Mouse (Mus musculus) heart, postnatal 0 days (tissue): ENCODE data around the gene Slmap. TPM values are rescaled to one million over a fixed set of nuclear protein-coding genes. Genes with fewer than 3 reads are reported as not detected.

Experiments
- ATAC-seq: fragments of 200-750 bp; cut with Nextera tagmentation; 2 replicates; pipeline ENCODE4 v1.8.0; 2017; ENCODE audit warnings: low read depth, moderate number of reproducible peaks, moderate library complexity; ENCODE audit not compliant: insufficient read depth
- DNase-seq: peaks from one replicate; pipeline ENCODE4 v3.0.0-alpha.2; 2016; ENCODE audit warnings: low spot score
- H3K27ac ChIP-seq: fragments of 300-500 bp; sonication (generic); 2 replicates; pipeline ENCODE4 v1.5.1; 2014; ENCODE audit warnings: low read depth, mild to moderate bottlenecking
- H3K27me3 ChIP-seq: fragments of 300-500 bp; sonication (generic); 2 replicates; pipeline ENCODE4 v1.6.1; 2014; ENCODE audit warnings: low read length, mixed read lengths; ENCODE audit not compliant: control insufficient read depth, insufficient read depth
- H3K36me3 ChIP-seq: fragments of 300-500 bp; sonication (generic); replicated peaks from 2 replicates; pipeline ENCODE4 v1.6.1; 2014; ENCODE audit warnings: low read length, mixed read lengths; ENCODE audit not compliant: control insufficient read depth, insufficient read depth
- H3K4me1 ChIP-seq: fragments of 300-500 bp; sonication (generic); 2 replicates; pipeline ENCODE4 v1.6.1; 2014; ENCODE audit warnings: antibody characterized with exemption; ENCODE audit not compliant: control insufficient read depth, insufficient read depth
- H3K4me2 ChIP-seq: fragments of 300-500 bp; sonication (generic); 2 replicates; pipeline ENCODE4 v1.6.1; 2014; ENCODE audit warnings: low read depth, mild to moderate bottlenecking, low read length, moderate library complexity
- H3K4me3 ChIP-seq: fragments of 300-500 bp; sonication (generic); 2 replicates; pipeline ENCODE4 v1.5.1; 2014; ENCODE audit warnings: low read depth, low read length
- H3K9ac ChIP-seq: fragments of 300-500 bp; sonication (generic); replicated peaks from 2 replicates; pipeline ENCODE4 v1.6.1; 2014; ENCODE audit warnings: low read depth, low read length, mixed read lengths
- H3K9me3 ChIP-seq: fragments of 300-500 bp; sonication (generic); replicated peaks from 2 replicates; pipeline ENCODE4 v1.6.1; 2016; ENCODE audit warnings: low read length; ENCODE audit not compliant: control insufficient read depth
- CTCF ChIP-seq: IDR thresholded peaks from 2 replicates; pipeline ENCODE4 v1.5.1; 2016; ENCODE audit warnings: antibody characterized with exemption, control low read depth, low read depth
- EP300 ChIP-seq: IDR thresholded peaks from 2 replicates; pipeline ENCODE4 v1.6.1; 2016; ENCODE audit warnings: antibody characterized with exemption, low read depth
- WGBS: fragments of 180-500 bp; shearing (Covaris S2); extraction: QIAGEN DNeasy Blood & Tissue Kit; methylation state at CpG from one replicate; pipeline ENCODE4 v1.1.7; 2014; 5-methylcytosine and 5-hydroxymethylcytosine counted together
- polyA plus RNA-seq: library from polyadenylated mRNA; unstranded; fragments of >200 nt; fragmentation: Nextera tagmentation; extraction: Ambion mirVana; gene quantifications from 2 replicates; pipeline ENCODE4 v1.2.1, GENCODE M21; 2015
- total RNA-seq: library from RNA; depleted of rRNA; stranded (reverse); fragments of >200 nt; gene quantifications from 2 replicates; pipeline ENCODE4 v1.2.3, GENCODE M21; 2014; ENCODE audit warnings: low replicate concordance; rRNA removed

Slmap gene
- total and polyA plus RNA-seq, 2 experiments from 2014 or later, result 140 to 146 TPM

DNA sequence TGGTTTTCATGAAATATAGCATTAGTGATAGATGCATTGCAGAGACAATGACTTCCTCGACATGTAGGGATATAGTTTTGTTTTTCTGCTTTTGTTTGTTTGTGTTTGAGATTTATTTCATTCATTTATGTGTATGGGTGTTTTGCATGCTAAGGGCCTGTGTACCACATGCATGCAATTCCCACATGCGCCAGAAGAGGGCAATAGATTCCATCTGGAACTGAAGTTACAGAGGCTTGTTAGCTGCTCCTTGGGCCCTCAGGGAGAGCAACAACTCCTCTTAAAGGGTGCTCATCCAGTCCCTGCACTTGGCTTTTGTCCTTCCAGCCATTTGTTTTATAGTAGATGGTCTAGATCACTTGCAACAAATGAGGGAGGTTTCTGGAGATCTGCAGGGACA is 158.1 kb downstream of the Slmap start:
- peak; percentile 86 for TF ChIP-seq CTCF
- no peak for TF ChIP-seq EP300
- Histone ChIP-seq H3K36me3 (no peaks in the 10 kb centered on the region), H3K9ac (no peak overlapping the region), H3K4me2 (no peak overlapping the region), H3K27me3 (no peaks in the 10 kb centered on the region), H3K4me1 (no peaks in the 10 kb centered on the region), H3K27ac (no peak overlapping the region), H3K4me3 (no peak overlapping the region), H3K9me3 (no peaks in the 10 kb centered on the region)
- ATAC-seq, result no peak
- peak; percentile 46 for DNase-seq
- WGBS, result 1% methylated on average over 2 of the region's 2 CpGs

Other genes starting within 250 kb of the Slmap start
- 20.3 and 32.4 TPM in 2 replicates for gene Dennd6a, start 38.9 kb upstream of the Slmap start, total RNA-seq
- gene Dennd6a, start 38.9 kb upstream of the Slmap start, polyA plus RNA-seq, result 16.0 and 17.6 TPM in 2 replicates
- gene Arf4, start 103.1 kb upstream of the Slmap start, total RNA-seq, result 104 and 119 TPM in 2 replicates
- gene Arf4, start 103.1 kb upstream of the Slmap start, polyA plus RNA-seq, result 264 and 270 TPM in 2 replicates
- 9.4 and 12.0 TPM in 2 replicates for gene Pde12, start 135.0 kb upstream of the Slmap start, total RNA-seq
- gene Pde12, start 135.0 kb upstream of the Slmap start, polyA plus RNA-seq, result 4.3 and 4.9 TPM in 2 replicates
- gene Dnah12, start 158.3 kb upstream of the Slmap start, total RNA-seq, result 6.3 TPM in 1 of 2 replicates, not detected in the other
- 0.05 TPM in 1 of 2 replicates, not detected in the other for gene Dnah12, start 158.3 kb upstream of the Slmap start, polyA plus RNA-seq